Mouse (Mus musculus) limb, embryonic 11.5 days (tissue): ENCODE measurements around the gene Pex11g. TPM values are rescaled to one million over a fixed set of nuclear protein-coding genes. Genes with fewer than 3 reads are reported as not detected.
A peak's percentile ranks its signal among the peaks of the same experiment; 100 is the strongest.

Experiments
- ATAC-seq: fragments of 200-750 bp; cut with Nextera tagmentation; 2 replicates; pipeline ENCODE4 v1.8.0; 2017; ENCODE audit warnings: low read depth; ENCODE audit not compliant: insufficient number of reproducible peaks, low FRiP score, low TSS enrichment
- DNase-seq: peaks from one replicate; pipeline ENCODE4 v3.0.0-alpha.2; 2015; ENCODE audit warnings: low spot score
- H3K27ac ChIP-seq: fragments of 300-500 bp; sonication (generic); replicated peaks from 2 replicates; pipeline ENCODE4 v1.5.1; 2014; ENCODE audit warnings: low read depth, mild to moderate bottlenecking, low read length
- H3K27me3 ChIP-seq: fragments of 300-500 bp; sonication (generic); 2 replicates; pipeline ENCODE4 v1.6.1; 2014; ENCODE audit warnings: mild to moderate bottlenecking, low read length, mixed read lengths; ENCODE audit not compliant: control insufficient read depth, insufficient read depth
- H3K36me3 ChIP-seq: fragments of 300-500 bp; sonication (generic); 2 replicates; pipeline ENCODE4 v1.6.1; 2014; ENCODE audit warnings: mild to moderate bottlenecking, low read length, moderate library complexity, mixed read lengths; ENCODE audit not compliant: control insufficient read depth, insufficient read depth
- H3K4me1 ChIP-seq: fragments of 300-500 bp; sonication (generic); 2 replicates; pipeline ENCODE4 v1.6.1; 2014; ENCODE audit warnings: low read length, mixed read lengths; ENCODE audit not compliant: control insufficient read depth, insufficient read depth
- H3K4me2 ChIP-seq: fragments of 300-500 bp; sonication (generic); 2 replicates; pipeline ENCODE4 v1.6.1; 2014; ENCODE audit warnings: low read depth, mild to moderate bottlenecking, moderate library complexity; ENCODE audit not compliant: severe bottlenecking
- H3K4me3 ChIP-seq: fragments of 300-500 bp; sonication (generic); 2 replicates; pipeline ENCODE4 v1.5.1; 2014; ENCODE audit warnings: low read depth, low read length
- H3K9ac ChIP-seq: fragments of 300-500 bp; sonication (generic); 2 replicates; pipeline ENCODE4 v1.6.1; 2014; ENCODE audit warnings: mild to moderate bottlenecking, low read length
- H3K9me3 ChIP-seq: fragments of 300-500 bp; sonication (generic); 2 replicates; pipeline ENCODE4 v1.6.1; 2016; ENCODE audit warnings: low read length; ENCODE audit not compliant: control insufficient read depth
- WGBS: fragments of 180-500 bp; shearing (Covaris S2); extraction: QIAGEN DNeasy Blood & Tissue Kit; methylation state at CpG from one replicate; pipeline ENCODE4 v1.1.7; 2014; 5-methylcytosine and 5-hydroxymethylcytosine counted together
- polyA plus RNA-seq: library from polyadenylated mRNA; unstranded; fragments of >200 nt; fragmentation: Nextera tagmentation; extraction: Ambion mirVana; gene quantifications from 2 replicates; pipeline ENCODE4 v1.2.1, GENCODE M21; 2014

Gene Pex11g
- polyA plus RNA-seq, 1 experiment from 2014 or later: 2.9 TPM

GRCm38 (mm10) chr8:3416846-3417245 is 50.6 kb downstream of the Pex11g start:
- no peaks in the 10 kb centered on the region for H3K36me3 ChIP-seq
- no peak overlapping the region for H3K9ac ChIP-seq
- H3K27ac ChIP-seq: no peak overlapping the region
- H3K4me1 ChIP-seq: peaks cover 22% of the 10 kb centered on the region
- 47% methylated on average over 4 of the region's 4 CpGs for WGBS
- no peaks in the 10 kb centered on the region for H3K27me3 ChIP-seq
- ATAC-seq: no peak
- H3K4me3 ChIP-seq: no peak overlapping the region
- H3K9me3 ChIP-seq: no peaks in the 10 kb centered on the region
- H3K4me2 ChIP-seq: 0 out of 2 replicates have a peak overlapping the region, but pooled peaks have one; percentile 10
- no peak for DNase-seq

- Histone ChIP-seq H3K4me2 (no peak overlapping the region), H3K27ac (no peak overlapping the region), H3K9ac (no peak overlapping the region), H3K27me3 (no peaks in the 10 kb centered on the region), H3K36me3 (no peaks in the 10 kb centered on the region), H3K4me1 (peaks cover 20% of the 10 kb centered on the region), H3K4me3 (no peak overlapping the region), H3K9me3 (no peaks in the 10 kb centered on the region)
- DNase-seq: no peak
- no peak for ATAC-seq
- 93% methylated on average over 6 of the region's 6 CpGs for WGBS
Observed at GRCm38 (mm10) chr8:3415661-3416060, 51.8 kb downstream of the Pex11g start.

GRCm38 (mm10) chr8:3415259-3415658 is 52.2 kb downstream of the Pex11g start:
- H3K36me3 ChIP-seq: no peaks in the 10 kb centered on the region
- ATAC-seq (no peak), DNase-seq (no peak)
- H3K4me3 ChIP-seq: no peak overlapping the region
- peaks cover 16% of the 10 kb centered on the region for H3K4me1 ChIP-seq
- H3K9me3 ChIP-seq: no peaks in the 10 kb centered on the region
- H3K9ac ChIP-seq: no peak overlapping the region
- WGBS: 79% methylated on average over 4 of the region's 4 CpGs
- no peak overlapping the region for H3K4me2 ChIP-seq
- H3K27ac ChIP-seq: no peak overlapping the region
- H3K27me3 ChIP-seq: no peaks in the 10 kb centered on the region

GRCm38 (mm10) chr8:3414639-3415190 is 52.8 kb downstream of the Pex11g start:
- WGBS: 74% methylated on average over 6 of the region's 6 CpGs
- Histone ChIP-seq H3K4me2 (no peak overlapping the region), H3K4me1 (peaks cover 11% of the 10 kb centered on the region), H3K36me3 (no peaks in the 10 kb centered on the region), H3K9me3 (no peaks in the 10 kb centered on the region), H3K27ac (no peak overlapping the region), H3K9ac (no peak overlapping the region), H3K4me3 (no peak overlapping the region), H3K27me3 (no peaks in the 10 kb centered on the region)
- ATAC-seq: no peak
- DNase-seq: no peak

GRCm38 (mm10) chr8:3412816-3413215 is 54.7 kb downstream of the Pex11g start:
- 81% methylated on average over 1 of the region's 1 CpGs for WGBS
- no peaks in the 10 kb centered on the region for H3K9me3 ChIP-seq
- no peak overlapping the region for H3K27ac ChIP-seq
- H3K4me2 ChIP-seq: no peak overlapping the region
- H3K4me3 ChIP-seq: no peak overlapping the region
- no peak for DNase-seq
- H3K27me3 ChIP-seq: no peaks in the 10 kb centered on the region
- H3K9ac ChIP-seq: no peak overlapping the region
- no peaks in the 10 kb centered on the region for H3K36me3 ChIP-seq
- peaks cover 9% of the 10 kb centered on the region for H3K4me1 ChIP-seq
- no peak for ATAC-seq

GRCm38 (mm10) chr8:3411901-3412301 is 55.6 kb downstream of the Pex11g start:
- Histone ChIP-seq H3K36me3 (no peaks in the 10 kb centered on the region), H3K9ac (no peak overlapping the region), H3K4me2 (no peak overlapping the region), H3K4me3 (no peak overlapping the region), H3K27me3 (no peaks in the 10 kb centered on the region), H3K27ac (no peak overlapping the region), H3K9me3 (no peaks in the 10 kb centered on the region), H3K4me1 (peaks cover 2% of the 10 kb centered on the region)
- WGBS: 83% methylated on average over 7 of the region's 7 CpGs
- DNase-seq (no peak), ATAC-seq (no peak)

GRCm38 (mm10) chr8:3411085-3411484 is 56.4 kb downstream of the Pex11g start:
- Histone ChIP-seq H3K4me3 (no peak overlapping the region), H3K9me3 (no peaks in the 10 kb centered on the region), H3K4me2 (no peak overlapping the region), H3K27me3 (no peaks in the 10 kb centered on the region), H3K36me3 (no peaks in the 10 kb centered on the region), H3K9ac (no peak overlapping the region), H3K27ac (no peak overlapping the region), H3K4me1 (no peaks in the 10 kb centered on the region; the same call in 1 of the 2 replicates)
- DNase-seq (no peak), ATAC-seq (no peak)
- 83% methylated on average over 2 of the region's 2 CpGs for WGBS

GRCm38 (mm10) chr8:3407417-3407816 is 60.1 kb downstream of the Pex11g start:
- Histone ChIP-seq H3K27ac (no peak overlapping the region), H3K9me3 (no peaks in the 10 kb centered on the region), H3K27me3 (no peaks in the 10 kb centered on the region), H3K4me3 (no peak overlapping the region), H3K36me3 (no peaks in the 10 kb centered on the region), H3K4me1 (no peaks in the 10 kb centered on the region), H3K9ac (no peak overlapping the region), H3K4me2 (no peak overlapping the region)
- DNase-seq (no peak), ATAC-seq (no peak)
- WGBS: 81% methylated on average over 3 of the region's 3 CpGs
